In genomic region chr1:125263068-125263467, GRCm38 (mm10) we compare ENCODE assay signal across 28 mouse cellular contexts.
DNase-seq lines count a peak whose midpoint lies in the region; ATAC-seq and TF ChIP-seq lines count a peak whose summit lies in the region.
"Had no signal": no experiment of that assay in that cellular context is flagged by ENCODE, and none has a peak within 500 bp of the region (broad histone marks: within the 10 kb centered on the region; RNA-seq: fewer than 3 reads in every experiment).

No protein-coding gene starts in this region.

- ATAC-seq in forebrain, postnatal 0 days: peak; percentile 34; the same call in 1 of the 2 replicates
- ATAC-seq in forebrain, embryonic 14.5 days: no peak
- no peak for ATAC-seq in midbrain, embryonic 14.5 days (ENCODE audit: low FRiP score, low TSS enrichment)
- no peak for ATAC-seq in midbrain, embryonic 13.5 days
- ATAC-seq in midbrain, embryonic 16.5 days: peak; percentile 62; the same call in 1 of the 2 replicates
- no peak; the same call in 1 of the 2 replicates for ATAC-seq in midbrain, postnatal 0 days (ENCODE audit: low FRiP score)
- ATAC-seq: activated CD4-positive, CD25-positive, alpha-beta regulatory T cell, adult 4 months; CD4-positive, CD25-positive, alpha-beta regulatory T cell, adult 4 months; forebrain, embryonic 13.5 days; forebrain, embryonic 16.5 days; Patski had no signal

- no peak overlapping the region for H3K4me2 ChIP-seq in forebrain, postnatal 0 days (ENCODE audit: low read depth)
- H3K4me2 ChIP-seq in forebrain, embryonic 14.5 days (ENCODE audit: low read length): no peak overlapping the region
- H3K4me2 ChIP-seq in midbrain, embryonic 14.5 days (ENCODE audit: low read length): no peak overlapping the region
- no peak overlapping the region for H3K4me2 ChIP-seq in midbrain, embryonic 13.5 days (replicated peaks)
- no peak overlapping the region for H3K4me2 ChIP-seq in midbrain, embryonic 16.5 days (ENCODE audit: low read length)
- no peak overlapping the region for H3K4me2 ChIP-seq in midbrain, postnatal 0 days (ENCODE audit: low read depth, low read length, poor library complexity, severe bottlenecking)
- H3K4me2 ChIP-seq: embryonic facial prominence, embryonic 13.5 days; embryonic facial prominence, embryonic 15.5 days; forebrain, embryonic 13.5 days had no signal

- H3K27ac ChIP-seq in forebrain, postnatal 0 days (ENCODE audit: low read depth, low read length): no peak overlapping the region
- no peak overlapping the region for H3K27ac ChIP-seq in forebrain, embryonic 14.5 days (ENCODE audit: low read depth, low read length)
- H3K27ac ChIP-seq in midbrain, embryonic 14.5 days (replicated peaks; ENCODE audit: low read depth, low read length): no peak overlapping the region
- H3K27ac ChIP-seq in midbrain, embryonic 13.5 days: no peak overlapping the region
- H3K27ac ChIP-seq in midbrain, embryonic 16.5 days (ENCODE audit: low read length): no peak overlapping the region
- H3K27ac ChIP-seq in midbrain, postnatal 0 days (ENCODE audit: low read depth, low read length): no peak overlapping the region
- H3K27ac ChIP-seq: embryonic facial prominence, embryonic 13.5 days; embryonic facial prominence, embryonic 15.5 days; forebrain, embryonic 13.5 days had no signal

- no peak overlapping the region for H3K4me3 ChIP-seq in forebrain, postnatal 0 days (ENCODE audit: low read depth, low read length)
- no peak overlapping the region for H3K4me3 ChIP-seq in forebrain, embryonic 14.5 days (ENCODE audit: low read depth, low read length)
- H3K4me3 ChIP-seq in midbrain, embryonic 14.5 days (replicated peaks; ENCODE audit: low read depth, low read length): no peak overlapping the region
- H3K4me3 ChIP-seq in midbrain, embryonic 13.5 days (replicated peaks): no peak overlapping the region
- H3K4me3 ChIP-seq in midbrain, embryonic 16.5 days (ENCODE audit: low read depth, low read length): no peak overlapping the region
- H3K4me3 ChIP-seq in midbrain, postnatal 0 days (ENCODE audit: low read depth, low read length): no peak overlapping the region
- H3K4me3 ChIP-seq: embryonic facial prominence, embryonic 13.5 days; embryonic facial prominence, embryonic 15.5 days; erythroblast, embryonic 14.5 days; forebrain, embryonic 13.5 days had no signal

- 71% methylated on average over 6 of the region's 6 CpGs for WGBS in forebrain, postnatal 0 days
- WGBS in forebrain, embryonic 14.5 days: 79% methylated on average over 6 of the region's 6 CpGs
- WGBS in midbrain, embryonic 14.5 days: 78% methylated on average over 6 of the region's 6 CpGs
- 86% methylated on average over 6 of the region's 6 CpGs for WGBS in midbrain, embryonic 13.5 days
- 70% methylated on average over 6 of the region's 6 CpGs for WGBS in midbrain, embryonic 16.5 days
- WGBS in midbrain, postnatal 0 days: 70% methylated on average over 6 of the region's 6 CpGs

- no peak for TF ChIP-seq CTCF in forebrain, postnatal 0 days (IDR thresholded peaks at IDR 0.05; ENCODE audit: low read depth)
- TF ChIP-seq CTCF in midbrain, postnatal 0 days (IDR thresholded peaks at IDR 0.05): no peak

- H3K27me3 ChIP-seq in forebrain, postnatal 0 days (ENCODE audit: insufficient read depth, low read length): no peaks in the 10 kb centered on the region
- H3K27me3 ChIP-seq in forebrain, embryonic 14.5 days (replicated peaks; ENCODE audit: control insufficient read depth, insufficient read depth, low read length): no peaks in the 10 kb centered on the region
- no peaks in the 10 kb centered on the region for H3K27me3 ChIP-seq in midbrain, embryonic 14.5 days (ENCODE audit: control insufficient read depth, insufficient read depth, low read length)
- no peaks in the 10 kb centered on the region for H3K27me3 ChIP-seq in midbrain, embryonic 13.5 days
- H3K27me3 ChIP-seq in midbrain, embryonic 16.5 days (ENCODE audit: control insufficient read depth, insufficient read depth, low read depth, low read length): no peaks in the 10 kb centered on the region
- no peaks in the 10 kb centered on the region for H3K27me3 ChIP-seq in midbrain, postnatal 0 days (ENCODE audit: insufficient read depth, low read length)
- H3K27me3 ChIP-seq: embryonic facial prominence, embryonic 13.5 days; embryonic facial prominence, embryonic 15.5 days; forebrain, embryonic 13.5 days; Patski had no signal

- H3K9ac ChIP-seq in forebrain, postnatal 0 days: no peak overlapping the region
- H3K9ac ChIP-seq in forebrain, embryonic 14.5 days (ENCODE audit: low read length): no peak overlapping the region
- H3K9ac ChIP-seq in midbrain, embryonic 14.5 days (replicated peaks; ENCODE audit: low read length): no peak overlapping the region
- H3K9ac ChIP-seq in midbrain, embryonic 13.5 days (replicated peaks): no peak overlapping the region
- H3K9ac ChIP-seq in midbrain, embryonic 16.5 days (ENCODE audit: low read depth, low read length): no peak overlapping the region
- no peak overlapping the region for H3K9ac ChIP-seq in midbrain, postnatal 0 days (replicated peaks; ENCODE audit: low read length, poor library complexity, severe bottlenecking)
- H3K9ac ChIP-seq: embryonic facial prominence, embryonic 13.5 days; embryonic facial prominence, embryonic 15.5 days; forebrain, embryonic 13.5 days had no signal

- DNase-seq in forebrain, postnatal 0 days: peak; percentile 1
- DNase-seq in forebrain, embryonic 14.5 days (ENCODE audit: low spot score): no peak
- DNase-seq in midbrain, embryonic 14.5 days: peak; percentile 6
- no peak for DNase-seq in midbrain, postnatal 0 days (ENCODE audit: low spot score)
- peak; percentile 31 for DNase-seq in retina, postnatal 1 day
- no peak for DNase-seq in gastrocnemius, postnatal 4 days (ENCODE audit: low spot score in 2 of 2)
- DNase-seq: adrenal gland, adult 8-10 months; adrenal gland, postnatal 14 days; adrenal gland, postnatal 36 days; B cell, adult 2 months; cerebellum, adult 11 months; cerebellum, adult 18-20 months; cerebellum, adult 8-10 months; cerebellum, adult 9-11 months; cerebellum, postnatal 14 days; cerebellum, postnatal 36 days; embryo, embryonic 11 days had no signal

- H3K36me3 ChIP-seq in forebrain, postnatal 0 days (ENCODE audit: insufficient read depth): no peaks in the 10 kb centered on the region
- H3K36me3 ChIP-seq in forebrain, embryonic 14.5 days (ENCODE audit: control insufficient read depth, insufficient read depth, low read length): no peaks in the 10 kb centered on the region
- no peaks in the 10 kb centered on the region for H3K36me3 ChIP-seq in midbrain, embryonic 14.5 days (ENCODE audit: control insufficient read depth, insufficient read depth, low read length)
- H3K36me3 ChIP-seq in midbrain, embryonic 13.5 days: no peaks in the 10 kb centered on the region
- H3K36me3 ChIP-seq in midbrain, embryonic 16.5 days (ENCODE audit: control insufficient read depth, insufficient read depth, low read length): no peaks in the 10 kb centered on the region
- no peaks in the 10 kb centered on the region for H3K36me3 ChIP-seq in midbrain, postnatal 0 days (ENCODE audit: insufficient read depth, low read length)
- H3K36me3 ChIP-seq: embryonic facial prominence, embryonic 13.5 days; embryonic facial prominence, embryonic 15.5 days; G1E had no signal

- H3K4me1 ChIP-seq in forebrain, postnatal 0 days (ENCODE audit: insufficient read depth): no peaks in the 10 kb centered on the region
- H3K4me1 ChIP-seq in forebrain, embryonic 14.5 days (ENCODE audit: control insufficient read depth, insufficient read depth, low read length): no peaks in the 10 kb centered on the region
- H3K4me1 ChIP-seq in midbrain, embryonic 14.5 days (ENCODE audit: control insufficient read depth, insufficient read depth, low read length): no peaks in the 10 kb centered on the region
- no peaks in the 10 kb centered on the region for H3K4me1 ChIP-seq in midbrain, embryonic 13.5 days (replicated peaks)
- 0 out of 2 replicates have a peak, but pooled peaks cover 3% of the 10 kb centered on the region for H3K4me1 ChIP-seq in midbrain, embryonic 16.5 days (ENCODE audit: control insufficient read depth, insufficient read depth, low read length)
- no peaks in the 10 kb centered on the region for H3K4me1 ChIP-seq in midbrain, postnatal 0 days (ENCODE audit: insufficient read depth, low read length)
- H3K4me1 ChIP-seq: embryonic facial prominence, embryonic 13.5 days; embryonic facial prominence, embryonic 15.5 days; forebrain, embryonic 13.5 days had no signal

- no peaks in the 10 kb centered on the region for H3K9me3 ChIP-seq in forebrain, postnatal 0 days (ENCODE audit: low read length)
- H3K9me3 ChIP-seq in forebrain, embryonic 14.5 days (replicated peaks; ENCODE audit: control insufficient read depth, low read length): no peaks in the 10 kb centered on the region
- H3K9me3 ChIP-seq in midbrain, embryonic 14.5 days (ENCODE audit: control insufficient read depth, low read length): no peaks in the 10 kb centered on the region
- no peaks in the 10 kb centered on the region for H3K9me3 ChIP-seq in midbrain, embryonic 13.5 days
- no peaks in the 10 kb centered on the region for H3K9me3 ChIP-seq in midbrain, embryonic 16.5 days (replicated peaks; ENCODE audit: control insufficient read depth, low read length, poor library complexity, severe bottlenecking)
- no peaks in the 10 kb centered on the region for H3K9me3 ChIP-seq in midbrain, postnatal 0 days (ENCODE audit: low read length)
- H3K9me3 ChIP-seq: embryonic facial prominence, embryonic 13.5 days; embryonic facial prominence, embryonic 15.5 days; forebrain, embryonic 13.5 days had no signal

Comparison
In these comparisons a context has a peak if more than half of its experiments do, and no peak if none do; other contexts are left out.
1. ATAC-seq: peak in forebrain, postnatal 0 days (single experiment) and midbrain, embryonic 16.5 days (single experiment); none in forebrain, embryonic 14.5 days (single experiment), midbrain, embryonic 14.5 days (single experiment), midbrain, embryonic 13.5 days (single experiment) and midbrain, postnatal 0 days (single experiment).
2. DNase-seq: peak in forebrain, postnatal 0 days (single experiment), midbrain, embryonic 14.5 days (single experiment) and retina, postnatal 1 day (single experiment); none in forebrain, embryonic 14.5 days (single experiment), midbrain, postnatal 0 days (single experiment) and gastrocnemius, postnatal 4 days (0 of 2).